8 mouse cellular contexts compared by ENCODE assay signal in genomic region chr6:48817815-48818214, GRCm38 (mm10). TPM values are rescaled to one million over a fixed set of nuclear protein-coding genes. Genes with fewer than 3 reads are reported as not detected.
DNase-seq lines count a peak whose midpoint lies in the region.

No protein-coding gene starts in this region.

- DNase-seq in gastrocnemius, adult 18-20 months (ENCODE audit: low spot score), result peak; percentile 71
- no peak for DNase-seq in gastrocnemius, postnatal 25 days
- DNase-seq in MEL-GATA-1-ER (ENCODE audit: extremely low read depth, low read depth), result peak; percentile 79
- peak; percentile 54 for DNase-seq in cerebellum, adult 9-10 months
- DNase-seq in gastrocnemius, adult 8-10 months (ENCODE audit: low spot score in 2 of 2), result peak; percentile 28 to 46
- DNase-seq in layer of hippocampus, adult 18-20 months (ENCODE audit: low spot score in 2 of 2), result peak; percentile 24 to 82
- peak; percentile 92 for DNase-seq in lung, postnatal 36 days
- peak; percentile 45 to 65 for DNase-seq in spleen, adult 18-20 months

RNA-seq across cellular contexts. Expression of gene Tmem176a, which starts 22.9 kb away (rescaled TPM):
- total RNA-seq in gastrocnemius, adult 18-20 months (2021), result 1 to 10 TPM; 3.3 to 3.9 TPM
- total RNA-seq in gastrocnemius, postnatal 25 days (2021), result 1 to 10 TPM; 4.3 to 4.9 TPM
- total RNA-seq in gastrocnemius, adult 8-10 months (2022), result 1 to 10 TPM; 1.3 to 4.8 (median 2.7) TPM
- total RNA-seq in layer of hippocampus, adult 18-20 months (2021), result 10 to 100 TPM; 32.4 to 36.3 TPM

RNA-seq across cellular contexts. Expression of gene Tmem176b, which starts 23.5 kb away (rescaled TPM):
- 1 to 10 TPM; 7.6 to 8.9 TPM for total RNA-seq in gastrocnemius, adult 18-20 months (2021)
- total RNA-seq in gastrocnemius, postnatal 25 days (2021), result 10 to 100 TPM; 11.4 to 15.2 TPM
- total RNA-seq in gastrocnemius, adult 8-10 months (2022), result 10 to 100 TPM in 1 of 4 experiments, 1 to 10 TPM in 3; 4.1 to 10.1 (median 7.2) TPM
- total RNA-seq in layer of hippocampus, adult 18-20 months (2021), result 10 to 100 TPM; 58.5 to 61.2 TPM

RNA-seq across cellular contexts. Expression of gene Gimap3, which starts 47.2 kb away (rescaled TPM):
- under 1 TPM; 0.09 to 0.28 TPM for total RNA-seq in gastrocnemius, adult 18-20 months (2021)
- under 1 TPM in 1 of 2 experiments, not detected in 1; 0.32 TPM for total RNA-seq in gastrocnemius, postnatal 25 days (2021)
- not detected for total RNA-seq in gastrocnemius, adult 8-10 months (2022)
- total RNA-seq in layer of hippocampus, adult 18-20 months (2021), result not detected

RNA-seq across cellular contexts. Expression of gene Aoc1, which starts 54.9 kb away (rescaled TPM):
- not detected for total RNA-seq in gastrocnemius, adult 18-20 months (2021)
- total RNA-seq in gastrocnemius, postnatal 25 days (2021), result not detected
- not detected for total RNA-seq in gastrocnemius, adult 8-10 months (2022)
- total RNA-seq in layer of hippocampus, adult 18-20 months (2021), result not detected

Comparison
In these comparisons a context has a peak if more than half of its experiments do, and no peak if none do; other contexts are left out.
1. RNA of gene Tmem176a, which starts 22.9 kb away (total RNA-seq): 32.4 to 36.3 TPM in layer of hippocampus, adult 18-20 months; 4.3 to 4.9 TPM in gastrocnemius, postnatal 25 days, 3.3 to 3.9 TPM in gastrocnemius, adult 18-20 months and 1.3 to 4.8 TPM in gastrocnemius, adult 8-10 months; every median in the first group is over 4 times any median in the second.